Mouse (Mus musculus) megakaryocyte-erythroid progenitor cell, adult 5-6 weeks (primary cell): Measurements from ENCODE around the gene Fam172a. TPM values are rescaled to one million over a fixed set of nuclear protein-coding genes. Genes with fewer than 3 reads are reported as not detected.

Experiments used
- ATAC-seq: replicated peaks from 2 replicates; pipeline ENCODE4 v1.8.0; 2016; ENCODE audit warnings: mild to moderate bottlenecking, inconsistent platforms; ENCODE audit not compliant: severe bottlenecking, poor library complexity, low FRiP score, low TSS enrichment
- total RNA-seq, 2 experiments: library from RNA; stranded (forward) in 1 of 2; stranded (reverse) in 1 of 2; fragments of 200-1000, 215-1000 nt in 1 of 2; fragments of >200 nt in 1 of 2; fragmentation: Nextera tagmentation in 1 of 2; gene quantifications; 2 replicates each; pipeline ENCODE4 v1.2.3; 2014 to 2017

The Fam172a gene
- total RNA-seq, 2 experiments from 2014 or later, result 29.0 to 31.2 TPM

DNA sequence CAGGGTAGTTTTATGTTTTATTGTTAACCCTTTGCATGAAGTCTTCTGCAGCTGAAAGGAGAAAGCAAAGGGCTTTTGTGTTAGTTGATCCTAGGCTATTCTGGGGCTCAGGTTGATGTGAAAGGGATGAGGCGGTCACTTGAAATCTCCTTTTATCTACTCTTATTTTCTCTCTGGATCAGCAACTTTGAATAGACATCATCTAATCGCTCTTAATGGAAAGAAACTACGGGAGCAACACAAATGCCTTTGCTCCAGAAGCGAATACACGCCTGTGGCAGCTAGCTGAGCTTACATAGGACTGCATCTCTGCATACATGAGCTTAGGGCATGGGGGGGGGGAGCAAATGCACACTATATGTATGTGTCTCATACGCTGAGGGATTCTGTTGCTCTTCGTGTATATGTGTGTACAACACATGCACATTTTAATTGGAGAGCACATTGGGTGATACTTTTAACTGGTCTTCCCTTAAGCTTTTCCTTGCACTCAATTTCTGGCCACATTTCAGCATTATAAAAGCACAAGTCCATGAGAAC lies 505.1 kb downstream of the Fam172a start:
- ATAC-seq, result no peak

DNA sequence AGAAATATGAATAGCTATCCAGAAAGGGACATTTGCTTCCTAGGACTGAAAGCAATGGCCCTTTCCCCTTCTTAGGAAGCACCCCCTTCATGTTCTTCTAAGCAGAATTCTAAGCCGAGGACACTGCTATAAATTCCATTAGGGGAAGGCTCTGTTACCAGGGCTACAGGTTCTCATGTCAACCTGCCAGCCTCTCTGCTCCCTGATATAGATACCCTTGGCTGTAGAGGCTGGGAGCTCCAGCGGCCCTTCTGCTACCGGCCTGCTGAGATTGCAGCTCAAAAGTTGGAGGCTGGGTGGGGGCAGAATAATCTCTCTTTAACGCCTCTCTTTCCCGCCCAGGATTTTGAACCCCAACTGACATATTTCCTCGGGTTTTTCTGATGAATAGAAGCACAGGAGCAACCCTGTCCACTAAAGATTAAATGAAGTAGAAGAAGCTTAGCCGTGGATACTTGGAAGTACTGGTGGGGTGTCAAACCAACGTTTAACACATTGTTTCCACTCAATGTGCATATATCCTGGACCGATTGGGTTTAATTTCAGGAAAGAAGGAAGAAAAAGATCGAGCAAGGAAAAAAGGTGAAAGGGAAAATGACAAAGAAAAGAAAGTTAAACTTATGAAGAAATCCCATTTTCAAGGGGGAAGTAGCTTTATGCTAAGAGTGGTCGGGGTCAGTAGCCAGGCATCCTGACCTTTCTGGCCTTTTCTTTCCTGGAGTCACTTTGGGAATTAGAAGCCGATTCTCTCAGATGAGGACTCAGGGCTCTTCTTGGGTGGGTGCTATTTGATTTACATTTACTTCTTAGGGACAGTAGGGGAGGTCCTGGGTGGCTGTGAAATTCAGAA lies 506.2 kb downstream of the Fam172a start:
- no peak for ATAC-seq

DNA sequence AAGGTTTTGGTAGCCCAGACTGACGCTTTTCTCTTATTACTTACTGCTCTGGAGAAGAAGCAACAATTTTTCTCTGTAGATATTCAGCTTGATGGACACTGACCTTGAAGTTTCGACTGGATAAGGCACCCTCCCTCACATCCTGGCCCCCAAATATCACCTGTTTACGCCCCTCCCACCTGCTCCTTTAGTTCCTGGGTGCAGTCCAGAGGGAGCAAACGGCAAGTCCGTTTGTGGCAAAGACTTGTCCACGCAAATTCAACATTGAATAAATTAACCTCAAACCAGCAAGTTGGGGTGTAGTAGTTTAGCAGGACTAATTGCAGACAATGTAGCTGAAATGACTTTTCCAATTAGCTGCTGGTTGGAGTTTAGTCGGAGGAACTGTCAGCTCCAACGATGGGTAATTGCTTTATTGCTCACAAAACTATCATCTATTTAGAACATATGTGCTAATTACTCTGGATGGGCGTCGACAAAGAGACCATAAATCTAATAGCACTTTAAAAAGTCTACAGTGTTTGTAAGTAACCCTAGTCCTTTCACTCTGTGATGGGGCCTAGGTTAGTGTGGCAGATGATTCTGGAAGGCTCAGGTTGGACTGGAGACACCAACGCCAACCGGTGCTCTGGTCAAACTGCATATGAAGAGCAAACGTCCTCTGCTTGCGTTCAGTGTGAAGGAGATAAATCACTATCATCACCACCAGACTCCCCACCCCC lies 507.0 kb downstream of the Fam172a start:
- no peak for ATAC-seq

DNA sequence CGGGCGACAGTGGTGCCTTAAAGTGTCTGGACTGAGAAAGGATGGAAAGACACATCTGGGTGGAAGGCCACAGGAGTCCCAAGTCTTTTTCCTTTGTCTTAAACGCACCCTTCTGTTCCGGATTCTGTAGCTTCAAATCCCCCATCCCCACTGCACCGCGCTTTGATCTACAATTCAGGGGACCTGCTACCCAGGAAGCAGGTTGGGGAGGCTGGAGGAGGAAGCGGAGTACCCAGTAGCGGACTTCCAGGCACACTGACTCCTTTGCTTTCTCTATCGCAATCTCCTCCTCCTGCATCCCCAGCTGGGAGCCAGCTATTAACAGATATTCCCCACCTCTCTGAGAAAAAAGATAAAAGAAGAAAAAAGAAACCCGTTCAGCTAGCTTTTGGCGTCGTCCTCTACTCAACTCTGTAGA lies 507.8 kb downstream of the Fam172a start:
- 0 out of 2 replicates have a peak, but pooled peaks have one; percentile 3 for ATAC-seq

DNA sequence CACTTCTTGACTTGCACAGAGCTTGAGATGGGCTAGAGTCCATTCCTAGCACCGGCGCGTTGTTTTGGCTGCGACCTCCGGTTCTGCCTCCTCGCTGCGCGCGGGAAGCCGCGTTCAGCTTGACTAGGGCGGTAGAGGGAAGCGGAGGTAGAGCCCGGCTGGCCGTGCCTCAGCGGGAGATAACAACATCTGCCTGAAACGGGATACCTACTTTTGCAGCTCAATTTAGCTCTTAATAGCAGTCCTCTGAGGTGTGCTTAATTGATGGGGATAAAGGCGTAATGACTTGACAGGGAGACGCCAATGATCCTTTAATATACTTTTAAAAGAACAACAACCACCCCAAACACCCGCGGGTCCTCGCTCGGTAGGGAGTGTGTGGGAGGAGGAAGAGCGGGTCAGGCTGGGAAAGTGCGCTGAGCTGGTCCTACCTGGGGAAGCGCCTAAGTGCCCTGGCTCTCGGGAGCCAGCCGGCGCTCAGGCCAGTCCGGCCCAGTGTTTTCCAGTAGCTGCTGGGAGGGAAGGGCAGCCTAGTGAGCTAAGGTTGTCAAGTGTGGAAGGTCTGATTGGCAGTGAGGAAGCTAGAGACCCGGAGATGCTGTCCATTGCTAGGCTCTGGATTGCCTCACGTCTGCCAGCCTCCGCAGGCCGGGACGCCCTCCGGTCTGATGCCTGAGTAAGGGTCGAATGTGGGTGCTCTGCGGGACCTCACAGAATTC lies 508.4 kb downstream of the Fam172a start:
- peak; percentile 54 for ATAC-seq

DNA sequence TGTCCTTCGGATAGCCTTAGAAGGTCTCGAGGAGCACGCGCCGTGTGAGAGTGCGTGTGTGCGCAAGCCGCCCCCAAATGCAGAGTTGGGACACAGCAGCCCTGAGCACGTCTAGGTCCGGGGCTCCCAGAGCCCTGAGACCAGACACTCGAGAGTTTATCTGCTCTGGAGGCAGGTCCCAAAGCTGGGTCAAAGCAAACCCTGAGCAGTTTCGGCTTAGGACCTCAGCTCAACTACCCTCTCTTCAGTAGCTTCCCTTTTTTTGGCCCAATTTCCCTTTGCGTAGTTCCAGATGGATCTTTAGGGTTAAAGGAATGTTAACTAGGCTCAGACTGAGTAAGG lies 508.9 kb downstream of the Fam172a start:
- 0 out of 2 replicates have a peak, but pooled peaks have one; percentile 26 for ATAC-seq

DNA sequence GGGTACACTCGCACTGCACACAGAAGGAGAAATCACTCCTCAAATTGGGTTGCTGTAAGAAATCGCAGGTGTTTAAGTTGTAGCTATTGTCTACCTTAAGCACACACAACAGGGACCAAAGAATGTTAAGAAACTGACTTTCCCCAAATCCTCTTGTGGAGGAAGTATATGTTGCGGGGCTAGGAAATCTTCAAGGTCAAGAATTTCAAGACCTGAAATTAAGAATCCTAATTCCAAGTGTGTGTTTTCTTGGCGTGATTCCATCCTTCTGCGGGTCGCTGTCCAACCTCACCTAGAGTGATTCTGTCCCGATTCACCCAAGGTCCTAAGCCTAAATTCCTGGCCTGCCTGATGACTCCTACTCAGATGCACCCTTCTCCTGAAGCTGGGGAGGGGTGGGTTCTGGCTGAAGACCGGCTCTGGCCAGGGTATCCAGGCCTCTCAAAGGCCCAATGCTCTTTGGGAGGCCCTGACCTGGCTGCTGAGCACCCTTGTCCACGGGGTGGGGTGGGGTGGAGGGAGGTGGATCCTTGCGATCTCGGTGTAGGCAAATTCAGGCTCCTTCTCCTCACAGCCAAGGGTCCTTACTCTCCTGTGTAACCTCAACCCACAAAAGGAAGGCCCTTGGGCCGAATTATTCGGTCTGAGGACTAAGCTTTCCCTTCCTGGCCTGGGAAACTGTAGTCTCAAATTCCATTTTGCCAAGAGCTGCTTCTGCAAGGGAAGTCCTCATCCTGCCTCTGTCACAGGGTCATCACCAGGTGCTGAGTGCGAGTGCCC lies 509.6 kb downstream of the Fam172a start:
- ATAC-seq, result no peak

DNA sequence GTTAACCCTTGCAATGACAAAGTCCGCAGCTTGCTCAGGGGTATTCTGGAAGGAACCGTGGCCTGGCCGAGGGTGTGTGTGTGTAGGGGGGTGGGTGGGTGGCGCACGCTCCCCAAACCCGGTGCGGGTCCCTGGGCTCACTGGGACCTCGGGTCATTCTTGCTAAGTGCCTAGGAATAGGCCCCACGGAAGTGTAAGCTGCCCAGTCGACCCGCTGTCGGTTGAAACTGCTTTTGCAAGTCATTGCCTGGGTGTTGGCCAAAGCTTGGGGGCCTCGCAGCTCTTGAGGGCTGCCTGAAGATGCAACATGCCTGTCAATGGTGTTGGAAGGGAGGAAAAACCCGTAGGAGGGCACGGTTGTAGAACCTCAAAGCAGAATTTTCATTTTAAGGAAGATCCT lies 510.3 kb downstream of the Fam172a start:
- no peak for ATAC-seq

DNA sequence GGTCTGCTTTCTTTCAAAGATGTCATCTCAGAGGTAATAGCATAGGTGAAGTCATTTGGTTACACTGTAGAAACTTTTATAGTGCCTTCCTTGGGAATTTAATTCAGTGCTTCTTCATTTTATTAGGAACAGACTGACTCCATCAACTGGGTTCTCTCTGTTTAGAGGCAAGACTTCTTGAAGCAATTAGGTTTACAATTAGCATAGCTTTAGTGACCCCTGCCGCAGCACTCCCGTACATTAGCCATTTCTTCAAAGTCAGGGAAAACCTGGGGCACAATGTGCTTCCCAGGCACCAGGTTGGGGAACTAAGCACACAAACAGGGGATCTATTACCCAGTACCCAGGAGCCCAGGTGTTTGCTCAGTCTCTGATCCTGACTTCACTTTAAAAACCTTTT lies 511.3 kb downstream of the Fam172a start:
- ATAC-seq, result no peak

DNA sequence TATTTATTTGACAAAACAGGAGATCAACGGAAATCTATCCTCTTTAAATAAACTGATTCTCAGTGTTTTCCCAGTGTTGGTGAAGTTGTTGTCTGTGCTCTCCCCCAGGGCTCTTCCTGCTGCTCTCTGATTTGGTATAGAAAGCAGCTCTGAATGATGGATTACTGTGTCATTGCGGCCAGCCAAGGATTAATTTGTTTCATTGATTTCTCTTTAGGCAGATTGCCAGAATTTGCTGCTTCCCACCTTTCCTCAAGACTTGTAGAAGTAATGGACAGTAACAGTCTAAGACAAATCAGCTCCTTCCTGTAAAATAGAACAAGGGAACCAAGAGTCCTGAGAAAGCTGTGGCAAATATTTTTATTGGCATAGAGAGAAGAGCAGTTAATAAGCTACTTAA lies 513.4 kb downstream of the Fam172a start:
- no peak for ATAC-seq
